Mouse (Mus musculus) kidney, embryonic 14.5 days (tissue): ENCODE data around the gene Arhgap36. TPM values are rescaled to one million over a fixed set of nuclear protein-coding genes. Genes with fewer than 3 reads are reported as not detected.

Source experiments
- ATAC-seq: fragments of 200-750 bp; cut with Nextera tagmentation; 2 replicates; pipeline ENCODE4 v1.8.0; 2017; ENCODE audit warnings: moderate number of reproducible peaks, mild to moderate bottlenecking, moderate TSS enrichment, moderate library complexity; ENCODE audit not compliant: low FRiP score, low TSS enrichment
- H3K27ac ChIP-seq: fragments of 300-500 bp; sonication (generic); 2 replicates; pipeline ENCODE4 v1.5.1; 2014; ENCODE audit warnings: low read depth, mild to moderate bottlenecking, low read length, moderate library complexity, mixed read lengths
- H3K27me3 ChIP-seq: fragments of 300-500 bp; sonication (generic); 2 replicates; pipeline ENCODE4 v1.6.1; 2014; ENCODE audit warnings: mild to moderate bottlenecking, low read length; ENCODE audit not compliant: control insufficient read depth, insufficient read depth
- H3K36me3 ChIP-seq: fragments of 300-500 bp; sonication (generic); 2 replicates; pipeline ENCODE4 v1.6.1; 2014; ENCODE audit warnings: low read length, mixed read lengths; ENCODE audit not compliant: control insufficient read depth, insufficient read depth
- H3K4me1 ChIP-seq: fragments of 300-500 bp; sonication (generic); 2 replicates; pipeline ENCODE4 v1.6.1; 2014; ENCODE audit warnings: low read length, mixed read lengths; ENCODE audit not compliant: control insufficient read depth, insufficient read depth
- H3K4me2 ChIP-seq: fragments of 300-500 bp; sonication (generic); replicated peaks from 2 replicates; pipeline ENCODE4 v1.6.1; 2014; ENCODE audit warnings: low read depth, mild to moderate bottlenecking, low read length
- H3K4me3 ChIP-seq: fragments of 300-500 bp; sonication (generic); 2 replicates; pipeline ENCODE4 v1.5.1; 2014; ENCODE audit warnings: mild to moderate bottlenecking, low read length
- H3K9ac ChIP-seq: fragments of 300-500 bp; sonication (generic); 2 replicates; pipeline ENCODE4 v1.6.1; 2014; ENCODE audit warnings: low read depth, mild to moderate bottlenecking, low read length, moderate library complexity
- H3K9me3 ChIP-seq: fragments of 300-500 bp; sonication (generic); 2 replicates; pipeline ENCODE4 v1.6.1; 2016; ENCODE audit warnings: low read length; ENCODE audit not compliant: control insufficient read depth
- WGBS: fragments of 180-500 bp; shearing (Covaris S2); extraction: QIAGEN DNeasy Blood & Tissue Kit; methylation state at CpG from one replicate; pipeline ENCODE4 v1.1.7; 2014; 5-methylcytosine and 5-hydroxymethylcytosine counted together
- polyA plus RNA-seq: library from polyadenylated mRNA; unstranded; fragments of >200 nt; fragmentation: Nextera tagmentation; extraction: Ambion mirVana; gene quantifications from 2 replicates; pipeline ENCODE4 v1.2.1, GENCODE M21; 2014

Gene Arhgap36
- 0.71 and 0.93 TPM in 2 replicates for polyA plus RNA-seq

DNA sequence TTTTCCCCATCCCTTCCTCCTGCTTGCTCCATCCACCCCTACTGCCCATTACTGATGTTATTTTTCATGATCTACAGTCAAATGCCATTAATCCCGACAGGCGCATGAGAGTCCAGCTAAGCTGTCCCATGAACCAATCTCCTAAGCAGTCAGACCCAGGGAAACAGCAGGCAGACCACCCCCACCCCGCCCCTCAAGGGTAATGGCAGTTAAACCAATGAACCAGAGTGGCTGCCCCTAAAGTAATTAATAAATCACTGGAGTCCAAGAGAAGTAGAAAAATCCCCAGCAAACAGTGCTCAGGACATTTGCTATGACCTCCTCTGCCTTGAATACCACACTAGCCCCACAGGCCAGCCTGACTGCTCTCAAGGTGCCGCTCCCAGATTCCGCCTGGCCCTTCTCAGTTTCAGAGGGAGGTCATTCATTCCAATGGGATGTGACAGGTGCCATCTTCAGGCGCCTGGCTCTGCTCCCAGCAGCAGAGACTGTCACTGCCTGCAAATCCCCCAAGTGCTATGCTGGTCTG, at the start of gene Arhgap36:
Arhgap36 (plus strand) TSS at position 504 of the 529 bp plus-strand sequence.
- WGBS, result 43% methylated on average over 6 of the region's 6 CpGs
- no peaks in the 10 kb centered on the region for H3K4me1 ChIP-seq
- H3K4me2 ChIP-seq, result no peak within 1 kb of the TSS
- no peaks in the 10 kb centered on the region for H3K27me3 ChIP-seq
- ATAC-seq, result peak; percentile 60
- H3K27ac ChIP-seq, result no peak within 1 kb of the TSS
- no peaks in the 10 kb centered on the region for H3K9me3 ChIP-seq
- H3K4me3 ChIP-seq, result no peak within 1 kb of the TSS
- no peak within 1 kb of the TSS for H3K9ac ChIP-seq
- H3K36me3 ChIP-seq, result no peaks in the 10 kb centered on the region

DNA sequence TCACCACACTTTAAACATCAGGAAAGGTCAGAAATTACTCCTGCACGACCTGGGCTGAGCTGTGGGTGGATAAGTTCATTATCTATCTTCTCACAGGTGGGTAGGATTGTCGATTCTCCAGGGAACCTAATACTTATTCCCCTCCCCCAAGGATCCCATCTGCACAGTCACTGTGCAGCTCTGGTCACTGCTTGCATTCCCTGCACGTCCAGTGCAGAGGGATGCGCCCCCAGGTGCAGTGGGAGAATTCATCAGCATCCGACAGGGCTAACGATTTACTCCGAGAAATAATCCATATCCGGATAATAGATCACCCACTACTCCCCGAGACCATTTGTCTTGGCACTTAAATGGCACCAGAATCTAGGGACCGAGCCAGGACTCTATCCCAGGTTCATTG, 6.0 kb upstream of the Arhgap36 start:
- no peaks in the 10 kb centered on the region for H3K9me3 ChIP-seq
- H3K27ac ChIP-seq, result no peak overlapping the region
- no peaks in the 10 kb centered on the region for H3K36me3 ChIP-seq
- WGBS, result 58% methylated on average over 10 of the region's 10 CpGs
- no peak overlapping the region for H3K4me2 ChIP-seq
- H3K9ac ChIP-seq, result no peak overlapping the region
- no peak for ATAC-seq
- no peak overlapping the region for H3K4me3 ChIP-seq
- no peaks in the 10 kb centered on the region for H3K27me3 ChIP-seq
- no peaks in the 10 kb centered on the region for H3K4me1 ChIP-seq

DNA sequence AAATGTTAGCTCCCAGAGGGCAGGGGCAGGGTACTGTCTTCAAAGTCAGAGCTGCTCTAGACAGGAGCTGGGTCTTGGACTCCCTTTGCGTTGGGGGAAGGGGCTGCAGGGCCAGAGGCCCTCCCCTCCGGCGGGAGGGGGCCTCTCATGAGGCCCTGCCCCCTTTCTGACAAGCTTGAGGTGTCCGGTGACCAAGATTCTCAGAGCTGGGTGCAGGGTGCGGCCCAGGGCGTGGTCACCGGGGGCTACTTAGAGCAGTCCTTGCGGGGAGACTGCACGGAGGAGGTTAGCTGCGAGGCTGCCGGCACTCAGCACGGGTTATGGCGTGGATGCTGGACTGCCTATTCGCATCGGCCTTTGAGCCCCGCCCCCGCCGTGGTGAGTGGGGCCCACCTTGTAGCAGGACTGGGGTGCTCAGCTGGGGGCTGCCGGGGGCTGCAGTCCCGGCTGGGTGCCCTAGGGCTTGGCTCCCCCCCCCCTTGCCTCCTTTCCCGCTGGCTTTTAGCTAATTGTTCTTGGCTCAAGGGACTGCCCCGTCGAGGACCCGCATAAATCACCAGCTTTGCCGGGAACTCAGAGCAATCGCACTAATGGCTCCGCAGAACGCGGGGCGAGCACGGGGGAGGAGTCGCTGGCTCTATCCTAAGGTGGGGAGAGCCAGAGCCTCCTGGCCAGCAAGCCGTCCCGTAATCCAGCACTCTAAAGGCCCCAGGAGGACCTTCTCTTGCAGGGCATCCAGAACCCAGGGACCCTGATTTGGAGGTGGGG, 6.7 kb downstream of the Arhgap36 start:
- peak overlapping the region; percentile 44 for H3K4me2 ChIP-seq
- peak overlapping the region; percentile 23 for H3K4me3 ChIP-seq
- no peaks in the 10 kb centered on the region for H3K36me3 ChIP-seq
- no peaks in the 10 kb centered on the region; the same call in 1 of the 2 replicates for H3K27me3 ChIP-seq
- H3K4me1 ChIP-seq, result no peaks in the 10 kb centered on the region
- H3K27ac ChIP-seq, result no peak overlapping the region
- WGBS, result 30% methylated on average over 33 of the region's 34 CpGs
- H3K9ac ChIP-seq, result no peak overlapping the region
- H3K9me3 ChIP-seq, result no peaks in the 10 kb centered on the region
- peak; percentile 83 for ATAC-seq

DNA sequence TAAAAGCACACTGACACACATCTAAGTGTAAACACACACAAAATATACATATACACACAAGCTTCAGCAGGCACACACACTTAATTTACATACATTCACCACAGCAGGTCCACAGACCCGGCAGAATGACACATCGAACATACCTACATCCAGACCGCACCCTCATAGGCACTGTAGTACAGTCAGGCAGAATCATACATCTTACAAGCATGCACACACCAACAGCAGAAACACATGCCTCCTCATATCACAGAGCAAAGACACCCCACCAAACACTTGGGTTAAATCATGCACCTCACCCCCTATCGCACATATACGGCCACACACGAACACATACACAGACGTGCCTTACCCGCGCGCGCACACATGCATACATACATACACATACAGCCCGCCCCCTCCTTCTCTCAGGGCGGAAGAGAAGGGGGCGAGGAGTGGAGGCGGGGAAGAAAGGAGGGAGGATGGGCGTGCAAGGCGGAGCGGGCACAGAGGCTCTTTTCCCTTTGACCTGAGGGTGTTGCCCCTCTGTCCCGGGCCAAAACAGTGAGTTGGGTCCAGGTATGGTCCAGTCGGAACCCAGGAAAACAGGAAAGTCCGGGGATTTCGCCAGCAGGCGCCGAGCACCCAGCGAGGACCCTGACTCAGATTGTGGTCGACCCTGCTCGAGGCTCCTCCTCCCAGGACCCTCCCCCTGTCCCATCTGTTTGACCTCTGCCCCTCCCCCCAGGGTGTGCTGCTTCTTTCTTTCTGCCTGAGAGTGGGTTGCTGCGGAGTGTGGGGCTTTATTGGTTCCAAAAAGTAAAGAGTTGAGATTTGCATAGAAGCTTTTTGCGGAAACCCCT, 16.4 kb downstream of the Arhgap36 start:
- 41% methylated on average over 26 of the region's 29 CpGs for WGBS
- Histone ChIP-seq H3K9me3 (no peaks in the 10 kb centered on the region), H3K4me2 (peak overlapping the region; percentile 52), H3K27ac (no peak overlapping the region), H3K9ac (no peak overlapping the region), H3K4me3 (peak overlapping the region; percentile 30), H3K36me3 (no peaks in the 10 kb centered on the region), H3K4me1 (no peaks in the 10 kb centered on the region), H3K27me3 (peaks cover 3% of the 10 kb centered on the region; the same call in 1 of the 2 replicates)
- ATAC-seq, result peak; percentile 72

DNA sequence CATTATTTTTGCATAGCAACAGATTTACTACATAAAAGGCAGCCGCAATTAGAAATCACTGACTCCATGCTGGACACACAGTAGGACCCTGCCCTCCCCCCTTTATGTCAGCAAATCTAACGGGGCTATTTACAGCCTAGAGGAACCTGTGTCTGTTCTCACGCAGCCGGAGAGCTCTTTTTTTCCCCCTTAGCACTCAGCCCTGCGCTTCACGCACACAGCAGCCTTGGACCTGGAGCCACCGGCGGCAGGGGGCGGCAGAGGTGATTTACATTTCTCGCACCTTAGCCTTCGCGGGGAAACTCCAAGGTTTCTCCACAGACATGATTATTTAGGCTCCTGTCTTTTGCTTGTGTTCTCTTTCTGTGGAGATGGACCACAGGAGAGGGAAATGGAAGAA, 17.1 kb downstream of the Arhgap36 start:
- WGBS, result 34% methylated on average over 12 of the region's 12 CpGs
- no peaks in the 10 kb centered on the region for H3K36me3 ChIP-seq
- H3K27me3 ChIP-seq, result peaks cover 3% of the 10 kb centered on the region; the same call in 1 of the 2 replicates
- peak overlapping the region; percentile 52 for H3K4me2 ChIP-seq
- H3K27ac ChIP-seq, result no peak overlapping the region
- peak; percentile 75; the same call in 1 of the 2 replicates for ATAC-seq
- peak overlapping the region; percentile 30 for H3K4me3 ChIP-seq
- no peaks in the 10 kb centered on the region for H3K9me3 ChIP-seq
- H3K4me1 ChIP-seq, result no peaks in the 10 kb centered on the region
- no peak overlapping the region for H3K9ac ChIP-seq

DNA sequence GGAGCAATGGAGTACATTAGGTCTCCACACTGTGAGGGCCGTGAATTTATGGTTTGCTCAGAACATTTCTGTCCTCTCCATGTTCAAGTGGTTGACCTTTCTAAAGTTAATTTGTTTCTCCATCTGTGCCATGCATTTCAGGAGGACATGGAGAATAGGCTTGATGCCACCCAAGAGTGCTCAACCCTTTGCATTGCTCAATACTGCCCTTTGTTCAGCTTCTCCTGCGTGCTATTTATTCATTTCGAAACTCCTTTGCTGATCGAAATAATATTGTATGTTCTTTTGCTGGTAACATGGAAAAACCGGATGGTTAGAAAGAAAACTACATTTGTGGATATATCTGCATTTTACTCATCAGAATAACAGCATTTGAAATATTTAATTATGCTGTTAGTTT, 25.4 kb downstream of the Arhgap36 start:
- no peak overlapping the region for H3K9ac ChIP-seq
- 88% methylated on average over 5 of the region's 5 CpGs for WGBS
- no peaks in the 10 kb centered on the region for H3K4me1 ChIP-seq
- no peak overlapping the region for H3K27ac ChIP-seq
- ATAC-seq, result no peak
- no peak overlapping the region for H3K4me2 ChIP-seq
- H3K36me3 ChIP-seq, result no peaks in the 10 kb centered on the region
- peaks cover 15% of the 10 kb centered on the region for H3K27me3 ChIP-seq
- no peak overlapping the region for H3K4me3 ChIP-seq
- H3K9me3 ChIP-seq, result no peaks in the 10 kb centered on the region

DNA sequence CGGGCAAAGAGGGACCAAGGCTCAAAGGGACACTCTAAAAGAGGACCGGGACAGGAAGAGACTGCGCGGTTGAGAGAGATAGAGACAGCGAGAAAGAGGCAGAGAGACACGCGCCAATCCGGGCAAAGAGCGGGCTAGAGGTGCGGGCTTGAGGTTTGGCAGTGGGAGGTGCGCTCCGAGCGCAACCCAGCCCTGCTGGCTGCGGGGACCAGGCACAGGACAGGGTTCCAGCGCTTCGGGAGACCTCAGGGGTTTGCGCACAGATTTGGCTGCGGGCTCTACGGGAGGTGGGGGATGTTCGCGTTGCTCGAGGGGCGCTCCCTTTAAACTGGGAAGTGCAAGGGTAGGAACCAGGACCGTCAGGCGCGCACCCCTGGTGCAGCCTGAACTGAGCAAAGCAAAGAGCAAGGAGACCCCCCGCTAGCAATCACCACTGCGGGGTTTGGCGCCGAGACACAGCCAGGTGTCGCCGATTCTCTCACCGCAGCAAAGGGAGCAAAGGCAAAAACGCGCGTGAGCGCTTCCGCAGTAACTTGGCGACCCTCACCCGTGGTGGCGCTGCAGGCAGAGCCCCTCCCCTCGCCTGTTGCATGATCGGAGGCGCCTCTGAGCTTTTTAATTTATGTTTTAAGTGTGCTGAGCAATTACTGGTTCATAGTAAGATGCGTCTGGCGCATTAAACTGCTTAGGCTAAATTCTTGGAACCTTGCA, 30.1 kb downstream of the Arhgap36 start:
- peaks cover 19% of the 10 kb centered on the region for H3K27me3 ChIP-seq
- H3K36me3 ChIP-seq, result no peaks in the 10 kb centered on the region
- no peak overlapping the region for H3K9ac ChIP-seq
- H3K4me2 ChIP-seq, result peak overlapping the region; percentile 45
- H3K27ac ChIP-seq, result no peak overlapping the region
- no peaks in the 10 kb centered on the region for H3K9me3 ChIP-seq
- peak overlapping the region; percentile 25 for H3K4me3 ChIP-seq
- H3K4me1 ChIP-seq, result no peaks in the 10 kb centered on the region
- ATAC-seq, result no peak; the same call in 1 of the 2 replicates
- WGBS, result 18% methylated on average over 46 of the region's 46 CpGs
